Mouse (Mus musculus) heart, adult 11 months (tissue): ENCODE measurements around the gene Phox2a.

Experiments
- DNase-seq: peaks from one replicate; pipeline ENCODE4 v3.0.0; 2022

The Phox2a gene

DNA sequence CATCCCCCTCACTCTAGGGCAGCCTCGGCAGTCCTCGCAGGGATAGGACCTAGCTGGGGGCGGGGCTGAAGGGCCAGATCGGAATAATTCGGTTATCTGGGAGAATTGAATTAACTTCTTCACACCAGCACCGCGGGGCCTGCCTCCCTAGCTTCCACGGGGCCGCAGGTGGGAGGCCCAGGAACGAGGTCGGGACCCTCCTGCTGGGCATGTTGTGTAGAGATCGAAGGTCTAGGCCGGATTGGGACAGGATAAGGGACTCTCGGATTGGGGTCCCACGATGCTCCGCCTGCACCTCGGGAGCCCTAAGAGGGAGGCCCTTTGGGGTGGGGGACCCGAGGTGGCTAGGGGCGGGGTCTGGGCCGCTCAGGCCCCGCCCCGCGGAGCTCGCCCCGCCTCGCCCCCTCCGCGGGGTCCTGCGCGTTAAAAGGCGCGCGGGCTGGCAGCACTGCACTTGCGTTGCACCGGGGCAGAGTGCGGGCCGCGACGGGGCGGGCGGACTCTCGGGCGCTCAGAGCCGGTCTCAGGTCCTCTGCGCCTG, at the start of gene Phox2a:
Phox2a (plus strand) TSS at position 453 of the 541 bp plus-strand sequence.
- no peak for DNase-seq

DNA sequence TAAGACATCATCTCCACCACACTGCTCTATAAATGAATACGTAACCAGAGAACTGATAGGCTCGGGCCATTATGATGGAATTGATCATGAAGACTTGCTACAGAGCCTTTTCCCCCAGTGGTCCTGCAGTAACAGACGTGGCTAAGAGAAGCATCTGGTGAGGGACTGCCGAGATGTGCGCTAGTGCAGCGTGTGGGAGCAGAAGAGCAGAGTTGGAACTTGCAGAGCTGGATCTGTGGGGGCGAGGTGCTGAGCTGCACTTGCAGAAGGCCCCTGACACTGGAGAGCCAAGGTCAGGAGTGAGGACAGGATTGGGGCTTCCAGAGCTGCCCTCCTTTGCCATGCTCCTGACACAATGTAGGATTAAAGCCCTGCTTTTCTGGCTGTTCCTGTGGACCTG, 48.1 kb upstream of the Phox2a start:
- DNase-seq = no peak

DNA sequence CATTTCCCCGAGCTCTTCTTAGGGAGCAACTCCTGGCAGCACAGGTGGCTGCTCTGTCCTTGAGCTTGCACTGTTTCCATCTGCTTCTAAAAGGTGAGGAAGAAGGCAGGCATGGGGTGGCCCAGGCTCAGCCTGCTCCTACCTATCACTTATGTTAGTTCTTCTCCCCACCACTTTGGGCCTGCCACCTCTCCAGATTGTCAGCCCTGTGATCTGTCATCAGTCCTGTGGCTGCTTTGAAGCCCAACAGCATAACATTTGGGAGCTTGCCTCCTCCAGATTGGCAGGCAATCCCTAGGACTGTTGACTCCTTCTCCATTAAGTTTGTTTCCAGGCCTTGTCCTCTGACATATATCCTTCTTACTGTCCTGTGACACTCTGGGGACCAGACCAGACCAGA, 46.5 kb upstream of the Phox2a start:
- DNase-seq = peak; percentile 93

DNA sequence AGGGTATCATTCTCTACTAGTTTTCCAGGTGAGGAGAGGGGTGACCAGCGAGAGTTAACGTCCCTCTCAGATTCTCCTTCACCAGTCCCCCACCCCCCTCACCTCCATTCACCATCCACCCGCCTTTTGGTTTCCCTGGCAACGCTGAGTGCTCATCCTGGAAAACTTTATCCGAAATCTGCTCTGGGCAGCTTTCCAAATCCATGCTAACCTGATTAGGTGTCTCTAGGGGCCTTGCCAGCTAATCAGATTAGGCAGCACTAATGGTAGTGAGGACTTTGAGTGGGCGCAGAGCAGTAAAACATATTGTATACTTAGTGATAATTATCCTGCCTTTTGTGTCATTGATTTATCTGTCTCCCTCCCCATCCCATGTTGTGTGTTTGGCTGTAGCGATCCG, 45.4 kb upstream of the Phox2a start:
- DNase-seq = no peak

DNA sequence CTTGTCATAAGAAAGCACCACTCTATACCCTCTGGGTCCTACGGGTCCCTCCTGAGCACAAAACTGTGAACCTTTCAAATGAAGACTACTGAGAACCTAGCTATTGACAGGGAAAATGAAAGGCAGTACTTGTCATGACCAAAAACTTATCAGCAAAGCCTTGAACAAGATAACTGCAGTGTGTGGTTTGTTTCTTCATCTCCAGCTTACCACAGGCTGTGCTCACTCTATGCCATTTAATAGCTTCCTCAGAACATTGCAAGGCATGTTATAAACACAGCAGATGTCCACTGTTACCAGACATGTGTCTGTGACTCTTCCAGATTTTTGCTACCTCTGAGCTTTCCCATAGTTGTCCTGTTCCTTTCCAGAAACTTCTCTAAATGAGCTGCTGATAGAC, 41.1 kb upstream of the Phox2a start:
- no peak for DNase-seq

DNA sequence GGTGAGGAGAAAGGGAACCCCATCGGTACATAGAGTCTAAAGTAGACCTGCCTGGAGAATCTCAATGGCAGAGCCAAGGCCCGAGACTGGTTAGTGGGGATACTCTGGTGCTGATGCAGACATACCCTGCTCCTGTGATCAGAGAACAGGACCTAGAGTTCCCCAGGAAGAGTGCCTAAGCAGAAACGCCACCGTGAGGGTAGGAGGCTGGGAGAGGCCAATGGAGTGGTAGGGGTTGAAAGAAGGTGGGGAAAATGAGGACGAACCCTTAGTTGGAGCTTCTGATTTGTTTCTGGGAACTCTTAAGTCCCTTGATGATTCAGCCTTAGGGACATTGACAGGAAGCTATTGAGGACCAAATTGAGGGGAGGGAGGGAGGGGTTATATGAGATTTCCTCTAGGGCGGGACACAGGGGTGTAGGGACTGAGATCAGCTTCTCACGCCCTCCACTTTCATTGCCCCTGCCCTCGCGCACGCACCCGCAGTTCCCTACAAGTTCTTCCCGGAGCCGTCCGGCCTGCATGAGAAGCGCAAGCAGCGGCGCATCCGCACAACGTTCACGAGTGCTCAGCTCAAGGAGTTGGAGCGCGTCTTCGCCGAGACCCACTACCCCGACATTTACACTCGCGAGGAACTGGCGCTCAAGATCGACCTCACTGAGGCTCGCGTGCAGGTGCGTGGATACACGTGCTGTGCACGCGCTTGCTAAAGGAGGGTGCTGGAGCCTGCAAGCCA, 2.4 kb downstream of the Phox2a start:
- DNase-seq = peak; percentile 92

DNA sequence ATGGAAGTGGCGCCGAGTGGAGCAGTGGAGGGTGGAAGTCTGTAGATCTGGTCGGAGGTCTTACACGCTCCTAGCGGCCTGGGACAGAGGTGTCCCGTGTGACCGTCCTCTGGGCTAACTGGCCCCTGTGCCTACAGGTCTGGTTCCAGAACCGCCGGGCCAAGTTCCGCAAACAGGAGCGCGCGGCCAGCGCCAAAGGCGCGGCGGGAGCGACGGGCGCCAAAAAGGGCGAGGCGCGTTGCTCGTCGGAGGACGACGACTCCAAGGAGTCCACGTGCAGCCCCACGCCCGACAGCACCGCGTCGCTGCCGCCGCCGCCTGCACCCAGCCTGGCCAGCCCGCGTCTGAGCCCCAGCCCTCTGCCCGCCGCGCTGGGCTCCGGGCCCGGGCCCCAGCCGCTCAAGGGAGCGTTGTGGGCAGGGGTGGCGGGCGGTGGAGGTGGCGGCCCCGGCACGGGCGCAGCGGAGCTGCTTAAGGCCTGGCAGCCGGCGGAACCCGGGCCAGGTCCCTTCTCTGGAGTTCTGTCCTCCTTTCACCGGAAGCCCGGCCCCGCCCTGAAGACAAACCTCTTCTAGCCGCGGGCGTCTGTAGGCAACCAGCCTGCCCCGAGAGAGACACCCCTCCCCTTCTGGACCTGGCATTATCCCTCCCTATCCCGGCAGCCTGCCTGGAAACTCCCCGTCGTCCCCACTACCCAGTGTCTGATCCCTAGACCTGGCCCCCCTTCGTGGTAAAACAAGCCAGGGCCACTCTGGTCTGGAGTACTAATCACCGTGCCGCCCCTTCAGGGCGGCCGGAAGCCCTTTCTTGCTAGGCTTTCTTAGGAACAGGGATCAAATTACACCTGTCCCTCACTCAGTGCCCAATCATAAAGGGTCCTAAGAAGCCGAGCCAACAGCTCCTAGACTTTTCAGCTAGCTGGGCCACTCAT, 3.7 kb downstream of the Phox2a start:
- DNase-seq = peak; percentile 99

DNA sequence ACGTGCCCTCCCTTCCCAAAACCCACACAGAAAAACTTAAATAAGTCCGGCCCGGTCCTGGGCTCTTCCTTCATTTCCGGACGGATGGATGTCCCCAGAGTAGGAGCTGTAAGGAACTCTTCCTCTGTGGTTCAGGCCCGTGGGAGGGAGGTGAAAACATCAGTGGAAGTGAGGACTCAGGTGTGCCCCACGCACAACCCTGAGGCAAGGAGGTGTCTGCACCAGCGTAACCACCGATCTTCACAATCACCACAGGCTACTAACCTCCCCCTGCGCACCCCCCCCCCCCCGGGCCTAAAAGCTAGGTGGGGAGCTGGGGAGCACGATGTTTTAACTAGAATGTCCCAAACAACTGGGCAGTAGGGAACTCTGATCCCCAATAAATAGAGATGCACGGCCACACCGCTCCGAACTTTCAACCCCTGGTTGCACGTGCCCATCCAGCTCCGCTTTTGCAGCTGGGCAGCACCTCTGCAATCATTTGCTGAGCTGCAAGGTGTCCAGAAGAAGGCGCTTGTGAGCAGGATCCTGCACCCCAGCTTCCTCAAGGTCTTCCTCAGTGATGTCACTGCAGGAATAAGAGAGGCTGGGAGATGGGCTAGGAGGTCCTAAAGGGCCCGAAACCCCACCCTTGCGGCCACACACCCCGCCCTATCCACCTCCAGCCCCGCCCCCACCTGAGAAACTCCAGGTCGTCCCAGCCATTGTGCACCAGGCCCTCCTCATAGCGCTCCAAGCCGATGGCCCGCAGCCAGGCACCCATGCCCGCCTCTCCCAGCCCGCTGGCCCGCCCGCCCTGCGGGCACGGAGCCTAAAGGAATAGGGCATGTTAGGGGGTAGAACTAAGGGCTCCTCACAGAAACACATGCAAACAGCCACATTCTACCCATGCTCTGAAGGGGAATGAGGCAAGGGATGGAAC, 5.0 kb downstream of the Phox2a start:
- DNase-seq = peak; percentile 93

DNA sequence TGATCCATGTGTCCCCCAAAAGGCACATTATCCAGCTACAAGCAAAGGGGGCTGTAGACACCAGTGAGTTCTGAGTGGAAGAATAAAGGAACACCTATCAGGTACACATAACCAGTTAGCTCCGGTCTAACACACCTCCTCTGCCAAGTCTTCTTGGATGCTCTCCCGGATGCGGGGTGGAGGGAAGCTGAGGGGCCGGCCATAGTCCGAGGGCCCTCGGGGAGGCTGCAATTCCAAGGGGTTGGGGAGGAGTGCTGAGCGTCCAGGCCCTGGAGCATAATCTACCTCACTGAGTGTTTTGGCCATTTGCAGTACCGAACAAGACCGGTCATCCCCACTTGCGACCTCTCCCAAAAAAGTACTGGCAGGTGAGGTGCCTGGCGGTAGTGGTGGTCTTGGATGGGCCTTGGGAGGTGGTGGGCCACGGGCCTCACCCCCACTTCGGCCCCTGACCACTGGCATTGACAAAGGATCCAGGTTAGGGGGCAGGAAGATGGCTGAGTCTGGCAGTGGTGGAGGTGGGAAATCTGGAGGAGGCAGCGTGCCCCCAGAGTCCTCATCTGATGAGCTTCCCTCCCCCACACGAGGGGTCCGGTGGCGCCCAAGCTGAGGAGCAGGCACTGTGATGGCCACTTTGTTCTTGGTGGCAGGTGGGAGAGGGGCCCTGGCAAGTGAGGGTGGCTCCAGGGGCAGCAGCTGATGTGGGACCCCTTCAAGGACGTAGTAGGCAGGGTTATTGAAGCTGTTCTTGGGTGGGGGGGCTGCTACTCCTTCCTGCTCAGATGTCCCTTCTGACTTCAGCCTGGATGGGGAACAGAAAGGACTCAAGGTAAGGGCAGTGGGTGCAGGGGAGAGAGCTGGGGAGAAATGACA, 5.9 kb downstream of the Phox2a start:
- peak; percentile 92 for DNase-seq

DNA sequence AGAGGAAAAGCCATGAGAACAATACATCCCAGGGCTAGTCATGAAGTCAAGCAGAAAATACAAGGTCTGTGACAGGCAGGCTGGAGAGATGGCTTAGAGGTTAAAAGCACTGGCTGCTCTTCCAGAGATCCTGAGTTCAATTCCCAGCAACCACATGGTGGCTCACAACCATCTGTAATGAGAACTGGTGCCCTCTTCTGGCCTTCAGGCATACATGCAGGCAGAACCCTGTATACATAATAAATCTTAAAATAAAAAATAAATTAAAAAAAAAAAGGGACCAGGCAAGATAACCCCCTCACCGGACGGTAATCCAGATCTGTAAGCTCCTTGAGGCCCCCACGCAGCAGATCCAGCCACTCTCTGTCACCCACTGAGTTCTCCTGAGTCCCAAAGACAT, 12.3 kb downstream of the Phox2a start:
- no peak for DNase-seq

DNA sequence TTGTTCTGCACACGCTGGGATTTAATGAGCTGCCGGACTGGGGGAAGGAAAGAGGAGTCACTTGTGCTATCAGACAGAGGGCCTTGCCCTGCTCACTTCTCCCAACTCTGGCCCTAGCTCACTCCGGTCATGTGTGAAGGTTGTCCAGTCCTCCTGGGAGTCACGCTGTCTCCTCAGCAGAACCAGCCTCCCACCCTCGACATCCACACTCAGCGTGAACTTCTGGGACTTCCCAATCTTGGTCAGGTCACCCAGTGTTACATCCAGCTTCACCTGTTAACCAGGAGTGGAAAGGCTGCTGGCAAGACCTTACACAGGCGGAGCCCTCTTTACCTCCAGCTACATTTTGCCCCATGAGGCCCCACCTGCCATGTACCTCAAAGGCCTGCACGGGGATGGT, 13.3 kb downstream of the Phox2a start:
- peak; percentile 92 for DNase-seq

DNA sequence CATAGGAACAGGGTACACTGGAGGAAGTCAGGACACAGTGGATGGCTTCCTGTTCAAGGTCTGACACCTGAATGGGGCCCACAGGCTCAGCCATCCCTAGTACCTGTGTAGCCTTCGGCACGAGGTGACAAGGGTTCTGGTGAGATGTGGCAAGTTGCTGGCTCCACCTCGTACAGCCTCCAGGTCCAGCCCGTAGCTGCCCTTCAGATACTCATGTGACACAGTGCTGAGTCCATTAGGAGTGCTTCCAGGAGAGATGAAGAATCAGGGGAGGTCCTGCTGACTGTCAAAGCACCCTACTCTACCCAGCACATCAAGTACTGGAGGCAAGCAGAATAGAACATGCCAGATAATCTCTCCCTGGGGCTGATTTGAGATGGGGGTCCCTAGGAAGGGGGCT, 14.3 kb downstream of the Phox2a start:
- peak; percentile 91 for DNase-seq

DNA sequence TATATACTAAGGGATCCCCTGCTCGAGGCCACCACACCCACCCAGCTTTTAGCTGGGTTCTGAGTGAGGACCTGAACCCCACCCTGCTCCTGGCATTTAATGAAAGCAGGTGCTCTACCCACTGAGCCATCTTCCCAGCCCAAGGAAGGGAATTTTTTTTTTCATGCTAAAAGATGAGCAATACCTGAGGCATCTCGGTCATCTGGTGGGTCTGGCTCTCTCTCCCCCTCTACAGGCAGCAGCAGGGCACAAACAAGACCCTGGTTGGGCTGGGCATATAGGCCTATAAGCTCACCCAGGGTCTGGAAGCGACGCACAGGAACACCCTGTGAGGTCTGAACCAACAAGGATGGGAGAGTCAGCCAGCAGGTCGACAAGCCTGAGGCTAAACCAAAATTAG, 15.2 kb downstream of the Phox2a start:
- no peak for DNase-seq

DNA sequence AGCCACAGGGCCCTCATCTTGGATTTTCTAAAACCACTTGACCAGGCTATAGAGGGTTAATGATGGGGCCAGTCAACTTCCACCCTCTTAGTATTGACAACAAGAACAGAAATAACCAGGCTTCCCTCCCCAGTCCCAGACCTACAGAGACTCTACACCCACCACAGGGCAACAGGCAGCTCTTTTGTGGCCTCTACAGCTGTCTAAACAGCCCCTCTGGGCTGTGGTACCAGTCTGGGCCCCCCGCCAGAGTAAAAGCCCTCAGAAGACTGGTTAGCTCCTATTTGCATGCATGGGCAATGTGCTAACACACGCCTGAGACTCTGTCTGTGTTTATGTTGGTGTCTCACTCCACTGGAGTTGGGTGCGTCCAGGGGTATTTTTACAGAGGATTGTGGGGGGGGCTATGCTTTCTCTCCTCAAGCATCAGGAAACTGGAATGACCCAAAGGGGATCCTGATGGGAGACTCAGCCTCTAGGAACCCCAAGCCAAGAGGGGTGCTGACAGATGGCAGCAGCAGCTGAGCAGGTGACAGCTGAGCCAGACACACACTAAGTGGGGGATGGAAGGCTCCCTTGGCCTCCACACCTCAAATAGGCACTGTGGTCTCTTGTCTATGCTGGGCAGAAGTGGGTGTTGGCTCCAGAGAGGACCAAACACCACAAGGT, 15.9 kb downstream of the Phox2a start:
- peak; percentile 96 for DNase-seq

DNA sequence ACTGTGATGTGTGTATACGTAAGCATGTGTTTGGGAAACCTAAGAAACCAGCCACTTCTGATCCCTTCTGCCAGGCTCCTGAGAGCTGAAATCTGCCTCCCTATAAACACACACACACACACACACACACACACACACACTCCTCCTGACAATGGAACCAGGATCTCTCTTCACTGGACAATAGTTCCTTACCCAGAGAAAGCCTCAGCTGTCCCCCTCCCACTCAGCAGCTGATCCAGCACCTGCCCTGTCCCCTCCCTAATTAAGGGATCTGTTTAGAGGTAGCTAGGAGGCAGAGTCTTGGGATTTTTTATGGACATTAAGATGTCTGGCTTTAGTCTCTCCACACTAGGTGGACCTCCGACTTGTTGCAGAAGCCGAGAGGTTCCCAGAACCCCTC, 16.8 kb downstream of the Phox2a start:
- DNase-seq = no peak

DNA sequence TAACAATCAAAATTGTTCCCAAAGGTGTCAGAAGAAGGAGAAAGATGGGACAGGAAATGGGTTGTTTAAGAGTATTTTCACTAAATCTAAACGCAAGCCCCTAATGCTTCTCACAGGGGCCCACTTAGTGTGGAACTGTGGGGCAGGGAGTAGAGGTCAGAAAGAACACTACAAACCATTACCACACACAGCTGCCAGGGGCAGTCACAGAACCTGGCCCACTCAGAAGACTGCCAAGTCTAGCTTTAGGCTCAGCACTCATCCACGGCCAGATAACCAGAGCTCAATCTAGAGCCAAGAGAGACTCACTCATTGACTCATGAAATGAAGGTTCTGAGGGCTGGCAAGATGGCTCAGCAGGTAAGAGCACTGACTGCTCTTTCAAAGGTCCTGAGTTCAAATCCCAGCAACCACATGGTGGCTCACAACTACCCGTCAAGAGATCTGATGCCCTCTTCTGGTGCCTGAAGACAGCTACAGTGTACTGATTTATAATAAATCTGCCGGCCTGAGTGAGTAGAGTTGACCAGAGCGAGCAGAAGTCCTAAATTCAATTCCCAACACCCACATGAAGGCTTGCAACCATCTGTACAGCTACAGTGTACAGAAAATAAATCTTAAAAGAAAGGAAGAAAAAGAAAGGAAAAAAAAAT, 17.5 kb downstream of the Phox2a start:
- DNase-seq = peak; percentile 91

DNA sequence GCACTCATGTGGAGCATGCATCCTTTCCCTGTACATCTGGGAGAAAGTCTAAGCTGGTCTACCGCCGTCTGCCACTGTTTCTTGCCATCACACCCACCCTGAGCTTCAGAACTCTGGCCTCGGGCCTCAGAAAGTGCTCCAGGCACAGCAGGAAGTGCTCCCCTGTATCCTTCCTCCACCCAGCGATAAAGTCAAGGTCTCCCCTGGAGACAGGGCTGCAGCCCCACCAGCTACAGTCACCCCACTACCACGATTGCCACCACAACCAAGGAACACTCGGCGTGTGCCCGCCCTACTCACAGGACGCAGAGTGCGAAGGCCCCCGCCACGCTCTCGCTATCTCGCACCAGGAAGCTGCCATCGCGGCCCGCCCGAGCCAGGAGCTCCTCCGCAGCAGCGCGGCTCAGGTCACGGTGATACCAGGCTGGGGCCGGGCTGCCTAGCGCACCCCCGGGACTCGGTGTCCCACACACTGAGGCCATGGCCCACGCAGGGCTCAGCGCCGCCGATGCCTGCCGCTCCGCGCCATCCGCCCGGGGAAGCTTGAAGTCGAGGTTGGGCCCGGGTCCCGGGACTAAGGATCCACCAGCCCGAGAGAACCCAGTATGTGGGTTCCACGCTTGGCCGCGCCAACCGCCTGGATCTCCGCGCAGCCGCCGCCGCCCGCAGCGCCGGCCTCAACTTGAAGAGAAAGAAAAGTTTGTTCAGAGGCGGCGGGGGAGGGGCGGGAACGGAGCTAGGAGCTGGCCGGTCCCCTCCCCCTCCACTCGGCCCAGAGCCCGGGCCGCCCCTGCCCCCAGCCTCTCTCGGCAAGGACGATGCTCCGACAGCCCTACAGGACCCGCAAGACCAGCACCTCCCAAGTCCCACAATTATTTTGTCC, 18.4 kb downstream of the Phox2a start:
- peak; percentile 97 for DNase-seq

DNA sequence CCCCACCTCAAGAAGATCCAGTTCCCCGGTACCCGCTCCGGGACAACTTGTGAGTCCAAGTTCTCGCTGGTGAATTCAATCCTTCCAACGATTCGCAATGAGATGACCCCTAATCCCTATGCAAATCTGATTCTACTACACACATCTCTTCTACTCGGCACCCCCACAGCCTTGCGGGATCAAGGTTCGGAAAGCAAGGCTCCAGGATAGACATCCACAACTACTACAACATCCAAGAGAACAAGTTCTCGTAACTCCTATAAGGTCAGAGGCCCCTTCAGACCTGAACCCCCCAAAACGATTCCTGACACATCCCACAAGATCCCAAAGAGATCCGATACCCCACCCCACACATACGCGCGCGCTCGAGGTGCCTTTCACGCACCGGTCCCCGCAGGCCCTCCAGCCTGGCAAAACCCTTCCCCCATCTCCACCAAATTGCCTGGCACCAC, 19.1 kb downstream of the Phox2a start:
- no peak for DNase-seq
